Mouse (Mus musculus) ovary, postnatal 10 days (tissue): ENCODE data around the gene Brs3.
A peak's percentile ranks its signal among the peaks of the same experiment; 100 is the strongest.

Source experiments
- DNase-seq: peaks from one replicate; pipeline ENCODE4 v3.0.0; 2022; ENCODE audit warnings: low spot score

Brs3 gene

GRCm38 (mm10) chrX:57042774-57043173 lies at the start of gene Brs3:
Gene Brs3 (plus strand): TSS chrX:57043074.
- DNase-seq, result no peak

GRCm38 (mm10) chrX:57012891-57013290 lies 30.0 kb upstream of the Brs3 start:
- DNase-seq, result no peak

GRCm38 (mm10) chrX:57043869-57044268 lies 995 bp downstream of the Brs3 start:
- DNase-seq, result no peak

- DNase-seq, result no peak
Observed at GRCm38 (mm10) chrX:57052848-57053173, 9.9 kb downstream of the Brs3 start.

GRCm38 (mm10) chrX:57053174-57053992 lies 10.5 kb downstream of the Brs3 start, which contains the start of gene Htatsf1:
Gene Htatsf1 (plus strand): TSS chrX:57053583.
- peak; percentile 64 for DNase-seq

GRCm38 (mm10) chrX:57053993-57054385 lies 11.1 kb downstream of the Brs3 start:
- DNase-seq, result no peak

GRCm38 (mm10) chrX:57081496-57081895 lies 38.6 kb downstream of the Brs3 start:
- no peak for DNase-seq

- no peak for DNase-seq
Observed at GRCm38 (mm10) chrX:57087806-57088205, 44.9 kb downstream of the Brs3 start, which contains the start of gene Vgll1. Gene Vgll1 (plus strand): TSS chrX:57088106.
